In the genomic region with DNA sequence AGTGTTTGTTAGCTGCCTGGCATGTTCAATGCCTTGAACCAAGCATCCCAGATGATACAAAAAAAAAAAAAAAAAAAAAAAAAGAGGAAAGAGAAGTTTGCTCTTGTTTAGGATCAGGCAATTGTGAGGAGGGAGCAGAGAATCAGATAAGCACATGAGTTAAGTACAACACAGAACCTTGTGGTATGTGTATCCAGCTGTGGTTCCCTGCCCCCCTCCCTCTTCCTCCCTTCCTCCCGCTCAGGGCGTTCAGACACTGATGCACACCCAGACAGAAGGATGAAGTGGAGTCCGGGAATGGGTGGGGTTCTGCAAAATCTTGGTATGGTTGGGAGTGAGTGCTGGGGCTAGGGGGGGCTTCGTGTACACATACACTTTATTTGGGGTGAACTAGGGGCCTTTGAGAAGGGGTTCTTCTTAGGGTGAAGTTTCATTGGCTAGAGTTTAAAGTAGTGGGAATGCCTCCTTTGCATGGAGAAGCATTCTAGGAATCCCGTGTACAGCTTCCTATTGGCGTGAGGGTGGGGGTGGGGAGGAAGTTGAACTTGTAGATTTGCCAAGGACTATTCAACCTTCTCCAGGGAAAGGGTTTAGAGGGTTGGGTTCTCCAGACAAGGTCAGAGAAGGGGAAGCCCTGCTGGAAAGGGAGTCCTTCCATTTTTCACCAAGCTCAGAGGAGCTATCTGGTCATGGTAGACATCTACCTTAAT, we compare ENCODE assay signal across 14 mouse cellular contexts. TPM values are rescaled to one million over a fixed set of nuclear protein-coding genes. Genes with fewer than 3 reads are reported as not detected.
DNase-seq lines count a peak whose midpoint lies in the region; ATAC-seq and TF ChIP-seq lines count a peak whose summit lies in the region.
"Had no signal": no experiment of that assay in that cellular context is flagged by ENCODE, and none has a peak within 500 bp of the region (broad histone marks: within the 10 kb centered on the region; RNA-seq: fewer than 3 reads in every experiment).

No protein-coding gene starts in this region.

- no peak overlapping the region for H3K4me3 ChIP-seq in intestine, embryonic 14.5 days (ENCODE audit: low read depth, low read length)
- H3K4me3 ChIP-seq in intestine, postnatal 0 days (ENCODE audit: low read depth, low read length) = no peak overlapping the region
- H3K4me3 ChIP-seq in midbrain, embryonic 15.5 days = no peak overlapping the region
- H3K4me3 ChIP-seq in midbrain, embryonic 16.5 days (ENCODE audit: low read depth, low read length) = no peak overlapping the region
- no peak overlapping the region for H3K4me3 ChIP-seq in embryonic facial prominence, embryonic 14.5 days (ENCODE audit: low read depth, low read length)
- H3K4me3 ChIP-seq: left cerebral cortex, adult 2 months; liver, embryonic 12.5 days; neural tube, embryonic 12.5 days had no signal

- H3K4me1 ChIP-seq in intestine, embryonic 14.5 days (replicated peaks; ENCODE audit: control insufficient read depth, insufficient read depth, low read length) = peaks cover 12% of the 10 kb centered on the region
- no peaks in the 10 kb centered on the region for H3K4me1 ChIP-seq in intestine, postnatal 0 days (replicated peaks; ENCODE audit: control insufficient read depth, insufficient read depth, low read length)
- H3K4me1 ChIP-seq in midbrain, embryonic 15.5 days = peaks cover 2% of the 10 kb centered on the region; the same call in 1 of the 2 replicates
- H3K4me1 ChIP-seq in midbrain, embryonic 16.5 days (ENCODE audit: control insufficient read depth, insufficient read depth, low read length) = no peaks in the 10 kb centered on the region
- peaks cover 13% of the 10 kb centered on the region for H3K4me1 ChIP-seq in embryonic facial prominence, embryonic 14.5 days (ENCODE audit: control insufficient read depth, insufficient read depth, low read length)
- H3K4me1 ChIP-seq: liver, embryonic 12.5 days; neural tube, embryonic 12.5 days had no signal

- TF ChIP-seq CTCF in intestine, postnatal 0 days (IDR thresholded peaks at IDR 0.05; ENCODE audit: low read depth) = no peak

- 39% methylated on average over 6 of the region's 6 CpGs for WGBS in intestine, embryonic 14.5 days
- 58% methylated on average over 6 of the region's 6 CpGs for WGBS in intestine, postnatal 0 days
- 69% methylated on average over 6 of the region's 6 CpGs for WGBS in midbrain, embryonic 15.5 days
- 80% methylated on average over 6 of the region's 6 CpGs for WGBS in midbrain, embryonic 16.5 days
- WGBS in embryonic facial prominence, embryonic 14.5 days = 40% methylated on average over 6 of the region's 6 CpGs

- 0 out of 2 replicates have a peak, but pooled peaks have one; percentile 27 for ATAC-seq in intestine, embryonic 14.5 days (replicated peaks; ENCODE audit: low FRiP score, low TSS enrichment, low read depth)
- ATAC-seq in intestine, postnatal 0 days = no peak
- 0 out of 2 replicates have a peak, but pooled peaks have one; percentile 42 for ATAC-seq in midbrain, embryonic 15.5 days (replicated peaks)
- no peak for ATAC-seq in midbrain, embryonic 16.5 days
- ATAC-seq in embryonic facial prominence, embryonic 14.5 days (ENCODE audit: low read depth) = peak; percentile 50; the same call in 1 of the 2 replicates
- ATAC-seq in inflammation-experienced regulatory T-cells, adult 6 months = no peak
- ATAC-seq: liver, embryonic 12.5 days; Patski had no signal

- no peaks in the 10 kb centered on the region for H3K27me3 ChIP-seq in intestine, embryonic 14.5 days (replicated peaks; ENCODE audit: control insufficient read depth, insufficient read depth, low read length)
- no peaks in the 10 kb centered on the region for H3K27me3 ChIP-seq in intestine, postnatal 0 days (replicated peaks; ENCODE audit: control insufficient read depth, insufficient read depth, low read length)
- no peaks in the 10 kb centered on the region for H3K27me3 ChIP-seq in midbrain, embryonic 15.5 days (replicated peaks)
- H3K27me3 ChIP-seq in midbrain, embryonic 16.5 days (ENCODE audit: control insufficient read depth, insufficient read depth, low read depth, low read length) = no peaks in the 10 kb centered on the region
- no peaks in the 10 kb centered on the region for H3K27me3 ChIP-seq in embryonic facial prominence, embryonic 14.5 days (replicated peaks; ENCODE audit: control insufficient read depth, insufficient read depth, low read length)
- H3K27me3 ChIP-seq: liver, embryonic 12.5 days; neural tube, embryonic 12.5 days; Patski had no signal

- H3K9ac ChIP-seq in intestine, embryonic 14.5 days (ENCODE audit: low read length) = no peak overlapping the region
- H3K9ac ChIP-seq in intestine, postnatal 0 days (ENCODE audit: low read depth, low read length) = no peak overlapping the region
- H3K9ac ChIP-seq in midbrain, embryonic 15.5 days = no peak overlapping the region
- no peak overlapping the region for H3K9ac ChIP-seq in midbrain, embryonic 16.5 days (ENCODE audit: low read depth, low read length)
- H3K9ac ChIP-seq in embryonic facial prominence, embryonic 14.5 days (ENCODE audit: low read depth, low read length) = no peak overlapping the region
- H3K9ac ChIP-seq: liver, embryonic 12.5 days; neural tube, embryonic 12.5 days had no signal

- H3K9me3 ChIP-seq in intestine, embryonic 14.5 days (ENCODE audit: control insufficient read depth, low read length) = no peaks in the 10 kb centered on the region
- no peaks in the 10 kb centered on the region for H3K9me3 ChIP-seq in intestine, postnatal 0 days (ENCODE audit: control insufficient read depth)
- H3K9me3 ChIP-seq in midbrain, embryonic 15.5 days = no peaks in the 10 kb centered on the region
- H3K9me3 ChIP-seq in midbrain, embryonic 16.5 days (replicated peaks; ENCODE audit: control insufficient read depth, low read length, poor library complexity, severe bottlenecking) = no peaks in the 10 kb centered on the region
- 0 out of 2 replicates have a peak, but pooled peaks cover 5% of the 10 kb centered on the region for H3K9me3 ChIP-seq in embryonic facial prominence, embryonic 14.5 days (ENCODE audit: control insufficient read depth, low read length)
- H3K9me3 ChIP-seq: liver, embryonic 12.5 days; neural tube, embryonic 12.5 days had no signal

- no peak for DNase-seq in intestine, embryonic 14.5 days (ENCODE audit: low spot score)
- DNase-seq in embryonic facial prominence, embryonic 14.5 days (ENCODE audit: low spot score) = no peak
- DNase-seq in spleen, adult 12 weeks (ENCODE audit: low spot score) = no peak
- no peak for DNase-seq in layer of hippocampus, adult 11-12 months (ENCODE audit: low spot score)
- DNase-seq: adrenal gland, postnatal 25 days had no signal

- no peak overlapping the region for H3K4me2 ChIP-seq in intestine, embryonic 14.5 days (ENCODE audit: low read length)
- no peak overlapping the region for H3K4me2 ChIP-seq in intestine, postnatal 0 days (replicated peaks; ENCODE audit: low read depth)
- no peak overlapping the region for H3K4me2 ChIP-seq in midbrain, embryonic 15.5 days
- H3K4me2 ChIP-seq in midbrain, embryonic 16.5 days (ENCODE audit: low read length) = no peak overlapping the region
- peak overlapping the region; percentile 3; the same call in 1 of the 2 replicates for H3K4me2 ChIP-seq in embryonic facial prominence, embryonic 14.5 days (ENCODE audit: low read depth, low read length)
- H3K4me2 ChIP-seq: liver, embryonic 12.5 days; neural tube, embryonic 12.5 days had no signal

- no peaks in the 10 kb centered on the region for H3K36me3 ChIP-seq in intestine, embryonic 14.5 days (ENCODE audit: control insufficient read depth, insufficient read depth, low read length)
- no peaks in the 10 kb centered on the region for H3K36me3 ChIP-seq in intestine, postnatal 0 days (ENCODE audit: control insufficient read depth, insufficient read depth)
- H3K36me3 ChIP-seq in midbrain, embryonic 15.5 days (replicated peaks) = no peaks in the 10 kb centered on the region
- no peaks in the 10 kb centered on the region for H3K36me3 ChIP-seq in midbrain, embryonic 16.5 days (ENCODE audit: control insufficient read depth, insufficient read depth, low read length)
- H3K36me3 ChIP-seq in embryonic facial prominence, embryonic 14.5 days (ENCODE audit: control insufficient read depth, insufficient read depth, low read length) = no peaks in the 10 kb centered on the region
- H3K36me3 ChIP-seq: liver, embryonic 12.5 days; neural tube, embryonic 12.5 days had no signal

- H3K27ac ChIP-seq in intestine, embryonic 14.5 days (ENCODE audit: low read depth) = no peak overlapping the region
- no peak overlapping the region for H3K27ac ChIP-seq in intestine, postnatal 0 days (ENCODE audit: low read depth, low read length)
- no peak overlapping the region for H3K27ac ChIP-seq in midbrain, embryonic 15.5 days
- no peak overlapping the region for H3K27ac ChIP-seq in midbrain, embryonic 16.5 days (ENCODE audit: low read length)
- H3K27ac ChIP-seq in embryonic facial prominence, embryonic 14.5 days (replicated peaks; ENCODE audit: low read depth, low read length) = peak overlapping the region; percentile 46; the same call in 1 of the 2 replicates
- H3K27ac ChIP-seq: hindbrain, postnatal 0 days; left cerebral cortex, adult 2 months; liver, embryonic 12.5 days; neural tube, embryonic 12.5 days had no signal

RNA-seq across cellular contexts. Expression of a gene that starts 45.4 kb away (rescaled TPM):
- polyA plus RNA-seq in intestine, embryonic 14.5 days (2014; fragmentation: Nextera tagmentation; extraction: Ambion mirVana) = 46.1 and 49.5 TPM in 2 replicates
- 26.0 and 26.6 TPM in 2 replicates for polyA plus RNA-seq in intestine, postnatal 0 days (2015; fragmentation: Nextera tagmentation; extraction: Ambion mirVana)
- 25.8 and 27.3 TPM in 2 replicates for polyA plus RNA-seq in midbrain, embryonic 15.5 days (2015; fragmentation: Nextera tagmentation; extraction: Ambion mirVana)
- 24.3 and 25.5 TPM in 2 replicates for polyA plus RNA-seq in midbrain, embryonic 16.5 days (2015; fragmentation: Nextera tagmentation; extraction: Ambion mirVana)
- polyA plus RNA-seq in embryonic facial prominence, embryonic 14.5 days (2014; fragmentation: Nextera tagmentation; extraction: Ambion mirVana) = 33.2 and 33.9 TPM in 2 replicates
- 1 to 10 TPM; 3.2 to 9.1 (median 7.9) TPM for polyA plus RNA-seq in inflammation-experienced regulatory T-cells, adult 6 months (2017; shearing (Covaris generic))

Comparison
In these comparisons a context has a peak if more than half of its experiments do, and no peak if none do; other contexts are left out.
1. ATAC-seq: peak in intestine, embryonic 14.5 days (single experiment), midbrain, embryonic 15.5 days (single experiment) and embryonic facial prominence, embryonic 14.5 days (single experiment); none in intestine, postnatal 0 days (single experiment), midbrain, embryonic 16.5 days (single experiment) and inflammation-experienced regulatory T-cells, adult 6 months (single experiment).